Mouse (Mus musculus) erythroblast, embryonic 14.5 days (primary cell): ENCODE measurements around the gene Entpd1.

Experiments used
- GATA1 ChIP-seq: IDR thresholded peaks from 2 replicates; pipeline ENCODE4 v1.6.1; 2012; ENCODE audit warnings: low read length, inconsistent platforms, mixed read lengths
- TAL1 ChIP-seq: IDR thresholded peaks from 3 replicates; pipeline ENCODE4 v1.6.1; 2012; ENCODE audit warnings: low read length, inconsistent platforms, mixed read lengths

- TF ChIP-seq TAL1 = no peak
- TF ChIP-seq GATA1 = no peak
Measured at GRCm38 (mm10) chr19:40637091-40637490, 24.9 kb downstream of the Entpd1 start.
